Mouse (Mus musculus) small intestine, adult 2 months (tissue): ENCODE measurements around the gene Arl10.

Experiments used
- CTCF ChIP-seq: fragments of 200-500 bp; IDR thresholded peaks from 2 replicates; pipeline ENCODE4 v1.5.1; 2012; ENCODE audit warnings: low read depth, mild to moderate bottlenecking, control low read depth, inconsistent platforms, low read length, moderate library complexity, mixed read lengths; ENCODE audit not compliant: insufficient replicate concordance, insufficient read length; ENCODE audit errors: extremely low read depth
- POLR2A ChIP-seq: fragments of 200-500 bp; IDR thresholded peaks from 2 replicates; pipeline ENCODE4 v1.6.1; 2012; ENCODE audit warnings: low read depth, mild to moderate bottlenecking, control low read depth, inconsistent platforms, low read length, moderate library complexity

DNA sequence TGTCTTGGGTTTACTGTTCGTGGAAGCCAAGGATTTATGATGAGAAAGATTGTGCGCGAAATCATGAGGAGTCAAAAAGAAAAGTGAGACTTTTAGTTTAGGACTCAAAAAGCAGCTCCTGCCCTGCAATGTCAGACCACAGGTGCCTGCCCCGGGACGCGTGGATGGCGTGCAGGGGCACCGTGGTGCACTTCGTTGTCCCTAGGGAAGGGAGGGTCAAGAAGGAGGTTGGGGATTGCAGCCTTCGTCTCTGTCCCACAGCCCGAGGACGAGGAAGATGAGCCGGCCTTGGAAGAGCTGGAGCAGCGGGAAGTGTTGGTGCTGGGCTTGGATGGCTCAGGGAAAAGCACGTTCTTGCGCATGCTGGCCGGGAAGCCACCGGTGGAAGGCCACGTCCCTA, 674 bp downstream of the Arl10 start:
- no peak for TF ChIP-seq CTCF
- no peak for TF ChIP-seq POLR2A
